Mouse (Mus musculus) ES-Bruce4 (cell line): Measurements from ENCODE around the gene Klf11.

Source experiments
- CTCF ChIP-seq: IDR thresholded peaks from one replicate; pipeline ENCODE4 v1.8.1; 2011; ENCODE audit warnings: low read depth, low read length
- EP300 ChIP-seq: IDR thresholded peaks from 2 replicates; pipeline ENCODE4 v1.6.1; 2011; ENCODE audit warnings: low read depth, low read length; ENCODE audit not compliant: insufficient read depth
- POLR2A ChIP-seq: IDR thresholded peaks from one replicate; pipeline ENCODE4 v1.8.1; 2011; ENCODE audit warnings: low read length; ENCODE audit not compliant: insufficient read depth

DNA sequence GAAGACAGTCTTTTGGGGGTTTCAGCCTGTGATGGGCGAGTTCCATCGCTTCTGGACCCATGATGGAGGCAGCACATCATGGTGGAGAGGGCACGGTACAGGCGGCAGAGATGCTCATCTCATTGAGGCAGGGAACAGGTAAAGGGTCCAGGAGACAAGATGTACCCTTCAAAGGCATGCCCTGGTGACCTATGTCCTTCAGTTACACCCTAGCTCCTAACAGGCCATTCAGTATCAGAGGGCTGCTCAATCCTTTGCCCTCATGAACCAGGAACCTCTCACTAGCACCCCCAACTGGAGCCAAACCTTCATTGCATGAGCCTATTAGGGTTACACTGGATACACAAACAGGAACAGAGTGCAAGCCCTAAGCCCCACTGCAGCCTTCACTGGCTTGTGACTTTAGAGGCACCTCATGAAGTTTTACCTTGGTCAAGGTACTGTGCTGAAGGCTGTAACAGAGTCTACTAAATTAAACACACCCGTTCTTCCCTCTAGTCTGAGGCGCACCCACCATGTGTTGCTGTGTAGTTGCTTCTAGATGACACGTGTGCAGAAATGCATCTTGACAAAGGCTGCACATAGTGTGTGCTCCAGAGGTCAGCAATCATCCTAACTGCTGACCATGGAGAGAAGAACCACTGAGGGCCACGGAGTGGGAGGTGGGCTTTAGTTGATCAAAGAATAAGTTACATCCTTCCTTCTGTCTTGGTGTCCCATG lies 46.6 kb downstream of the Klf11 start:
- TF ChIP-seq POLR2A = no peak
- peak; percentile 25 for TF ChIP-seq CTCF
- no peak for TF ChIP-seq EP300
